Mouse (Mus musculus) spleen, adult 2 months (tissue): Measurements from ENCODE around the gene Nrxn1.

Experiments used
- CTCF ChIP-seq: fragments of 200-500 bp; IDR thresholded peaks from 2 replicates; pipeline ENCODE4 v1.5.1; 2011; ENCODE audit warnings: mild to moderate bottlenecking, inconsistent platforms; ENCODE audit not compliant: insufficient read depth, insufficient read length, insufficient replicate concordance; ENCODE audit errors: extremely low read depth
- POLR2A ChIP-seq: fragments of 200-500 bp; IDR thresholded peaks from 2 replicates; pipeline ENCODE4 v1.6.1; 2011; ENCODE audit warnings: low read depth, low read length, inconsistent platforms

DNA sequence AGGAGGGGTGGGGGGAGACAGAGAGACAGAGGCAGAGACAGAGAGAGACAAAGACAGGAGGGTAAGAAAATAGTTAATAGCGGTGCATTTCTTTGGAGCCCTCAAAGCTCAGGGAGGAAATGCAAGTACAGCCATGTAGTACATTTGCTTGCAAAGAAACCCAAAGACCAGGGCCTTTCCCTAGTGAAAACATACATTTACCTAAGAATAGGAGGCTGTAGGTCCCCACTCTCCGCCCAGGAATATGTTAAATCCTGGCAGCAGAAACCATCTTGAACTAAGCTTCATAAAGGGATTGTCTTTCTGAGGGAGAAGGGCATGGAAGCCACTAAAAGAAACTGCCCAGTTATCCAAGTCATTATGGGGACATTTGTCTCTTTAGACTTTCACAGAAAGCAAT lies 461.5 kb downstream of the Nrxn1 start:
- TF ChIP-seq CTCF (no peak), POLR2A (no peak)
